Mouse (Mus musculus) spleen, adult 10 weeks (tissue): ENCODE measurements around the gene Accs. TPM values are rescaled to one million over a fixed set of nuclear protein-coding genes. Genes with fewer than 3 reads are reported as not detected.

ENCODE experiments used
- polyA plus RNA-seq: library from polyadenylated mRNA; stranded (reverse); fragments of 350-450 nt; fragmentation: Illumina TruSeq; extraction: RNeasy Lipid Tissue Mini Kit (QIAGEN cat#74804); gene quantifications from one replicate; pipeline ENCODE4 v1.2.3, GENCODE M21; 2015; ENCODE audit warnings: low replicate concordance; ENCODE audit not compliant: insufficient read depth

The Accs gene
- 11.3 TPM for polyA plus RNA-seq

GRCm38 (mm10) chr2:93849505-93850089 is at the start of gene Accs:
TSS of gene Accs (minus strand) at chr2:93849943.

GRCm38 (mm10) chr2:93869107-93869600 is 19.4 kb upstream of the Accs start, which contains the start of gene Accsl:
TSS of gene Accsl (minus strand) at chr2:93869157.

GRCm38 (mm10) chr2:93822045-93822749 is 27.5 kb downstream of the Accs start, which contains the start of gene Ext2:
TSS of gene Ext2 (minus strand) at chr2:93822568.

Other genes starting within 250 kb of the Accs start
- 0.94 TPM for gene Alx4, start 207.6 kb downstream of the Accs start, polyA plus RNA-seq
- 19.1 TPM for gene Ext2, start 27.4 kb downstream of the Accs start, polyA plus RNA-seq
- gene Accsl, start 19.2 kb upstream of the Accs start, polyA plus RNA-seq: not detected
- gene Gm13889, start 107.3 kb upstream of the Accs start, polyA plus RNA-seq: 1.4 TPM
- gene Gm27027, start 146.4 kb upstream of the Accs start, polyA plus RNA-seq: not detected
- 44.0 TPM for gene Alkbh3, start 160.9 kb upstream of the Accs start, polyA plus RNA-seq